Mouse (Mus musculus) kidney, postnatal 4 days (tissue): ENCODE data around the gene Nme7.

Experiments
- DNase-seq, 2 experiments: peaks; one replicate each; pipeline ENCODE4 v3.0.0; 2021; ENCODE audit warnings: mixed read lengths in 2 of 2

The Nme7 gene

GRCm38 (mm10) chr1:164384972-164385371, 81.1 kb downstream of the Nme7 start:
- DNase-seq, result no peak

GRCm38 (mm10) chr1:164389743-164390142, 85.8 kb downstream of the Nme7 start:
- DNase-seq, result no peak

- DNase-seq, result no peak
Measured at GRCm38 (mm10) chr1:164392176-164392575, 88.3 kb downstream of the Nme7 start.

- DNase-seq, result no peak
Measured at GRCm38 (mm10) chr1:164395131-164395780, 91.3 kb downstream of the Nme7 start.

GRCm38 (mm10) chr1:164397672-164398071, 93.8 kb downstream of the Nme7 start:
- DNase-seq, result no peak

- no peak for DNase-seq
Measured at GRCm38 (mm10) chr1:164399578-164399977, 95.7 kb downstream of the Nme7 start.

- DNase-seq, result no peak
Measured at GRCm38 (mm10) chr1:164405385-164405802, 101.5 kb downstream of the Nme7 start.

GRCm38 (mm10) chr1:164406506-164406905, 102.6 kb downstream of the Nme7 start:
- peak in 1 of 2 experiments; percentile 38 for DNase-seq

GRCm38 (mm10) chr1:164408655-164409054, 104.7 kb downstream of the Nme7 start:
- DNase-seq, result no peak

GRCm38 (mm10) chr1:164411306-164411705, 107.4 kb downstream of the Nme7 start:
- peak in 1 of 2 experiments; percentile 41 for DNase-seq

- no peak for DNase-seq
Measured at GRCm38 (mm10) chr1:164412906-164413305, 109.0 kb downstream of the Nme7 start.

- DNase-seq, result no peak
Measured at GRCm38 (mm10) chr1:164413608-164414007, 109.7 kb downstream of the Nme7 start.

GRCm38 (mm10) chr1:164415347-164415751, 111.4 kb downstream of the Nme7 start:
- DNase-seq, result peak in 1 of 2 experiments; percentile 45

- DNase-seq, result no peak
Measured at GRCm38 (mm10) chr1:164416692-164417394, 112.9 kb downstream of the Nme7 start.

GRCm38 (mm10) chr1:164417604-164418003, 113.7 kb downstream of the Nme7 start:
- DNase-seq, result no peak

- no peak for DNase-seq
Measured at GRCm38 (mm10) chr1:164418320-164418719, 114.4 kb downstream of the Nme7 start.

- no peak for DNase-seq
Measured at GRCm38 (mm10) chr1:164419401-164419800, 115.5 kb downstream of the Nme7 start.

GRCm38 (mm10) chr1:164420623-164421354, 116.9 kb downstream of the Nme7 start:
- no peak for DNase-seq

GRCm38 (mm10) chr1:164426227-164426626, 122.3 kb downstream of the Nme7 start:
- no peak for DNase-seq

- no peak for DNase-seq
Measured at GRCm38 (mm10) chr1:164427777-164428176, 123.9 kb downstream of the Nme7 start.

GRCm38 (mm10) chr1:164428644-164429043, 124.7 kb downstream of the Nme7 start:
- no peak for DNase-seq

- DNase-seq, result no peak
Measured at GRCm38 (mm10) chr1:164432649-164433048, 128.7 kb downstream of the Nme7 start.

GRCm38 (mm10) chr1:164434049-164434448, 130.1 kb downstream of the Nme7 start:
- DNase-seq, result no peak

GRCm38 (mm10) chr1:164436749-164437148, 132.8 kb downstream of the Nme7 start:
- no peak for DNase-seq
